Mouse (Mus musculus) myocyte (in vitro differentiated cells): ENCODE results near the gene 4921524J17Rik. TPM values are rescaled to one million over a fixed set of nuclear protein-coding genes. Genes with fewer than 3 reads are reported as not detected.

ENCODE experiments used
- H3K27me3 ChIP-seq: one replicate; pipeline ENCODE4 v1.6.1; 2011; ENCODE audit not compliant: control insufficient read depth, insufficient read depth, insufficient read length
- H3K36me3 ChIP-seq: one replicate; pipeline ENCODE4 v1.6.1; 2011; ENCODE audit not compliant: control insufficient read depth, insufficient read depth
- H3K4me2 ChIP-seq: one replicate; pipeline ENCODE4 v1.6.1; 2011; ENCODE audit warnings: low read depth, control low read depth
- H3K4me3 ChIP-seq: one replicate; pipeline ENCODE4 v1.5.1; 2011; ENCODE audit warnings: mild to moderate bottlenecking, control low read depth, moderate library complexity
- H3K79me2 ChIP-seq: one replicate; pipeline ENCODE4 v1.6.1; 2011; ENCODE audit not compliant: control insufficient read depth, insufficient read depth
- H3ac ChIP-seq: one replicate; pipeline ENCODE4 v1.6.1; 2011; ENCODE audit not compliant: control insufficient read depth, insufficient read length
- CEBPB ChIP-seq: IDR thresholded peaks from 2 replicates; pipeline ENCODE4 v1.6.1; 2011; ENCODE audit warnings: mild to moderate bottlenecking, moderate library complexity; ENCODE audit not compliant: poor library complexity, insufficient read depth, severe bottlenecking
- E2F4 ChIP-seq: IDR thresholded peaks from one replicate; pipeline ENCODE4 v1.6.1; 2011; ENCODE audit warnings: mild to moderate bottlenecking, control low read depth, moderate library complexity; ENCODE audit not compliant: insufficient read depth
- MAX ChIP-seq: IDR thresholded peaks from one replicate; pipeline ENCODE4 v1.6.1; 2011; ENCODE audit warnings: low read depth, mild to moderate bottlenecking, control low read depth
- MYOD1 ChIP-seq, 3 experiments: IDR thresholded peaks; one replicate each; pipeline ENCODE4 v1.6.1; 2011; ENCODE audit warnings: control low read depth in 2 of 3, low read depth in 2 of 3, mild to moderate bottlenecking in 2 of 3, moderate library complexity in 1 of 3; ENCODE audit not compliant: insufficient read length in 2 of 3, control insufficient read depth in 1 of 3
- MYOG ChIP-seq, 3 experiments: IDR thresholded peaks; one replicate each; pipeline ENCODE4 v1.6.1; 2011; ENCODE audit warnings: control low read depth in 2 of 3, low read depth in 2 of 3, mild to moderate bottlenecking in 2 of 3; ENCODE audit not compliant: insufficient read length in 2 of 3, control insufficient read depth in 1 of 3, insufficient read depth in 1 of 3
- POLR2A ChIP-seq: IDR thresholded peaks from one replicate; pipeline ENCODE4 v1.6.1; 2011; ENCODE audit warnings: low read depth, mild to moderate bottlenecking, control low read depth, moderate library complexity; ENCODE audit not compliant: insufficient read length
- POLR2AphosphoS2 ChIP-seq: IDR thresholded peaks from one replicate; pipeline ENCODE4 v1.6.1; 2011; ENCODE audit warnings: low read depth, control low read depth; ENCODE audit not compliant: insufficient read length
- REST ChIP-seq: IDR thresholded peaks from one replicate; pipeline ENCODE4 v1.6.1; 2011; ENCODE audit warnings: mild to moderate bottlenecking, control low read depth, moderate library complexity; ENCODE audit not compliant: insufficient read depth, insufficient read length
- SRF ChIP-seq: IDR thresholded peaks from one replicate; pipeline ENCODE4 v1.6.1; 2011; ENCODE audit warnings: low read depth; ENCODE audit not compliant: control insufficient read depth, insufficient read length
- TCF12 ChIP-seq: IDR thresholded peaks from one replicate; pipeline ENCODE4 v1.6.1; 2011; ENCODE audit warnings: mild to moderate bottlenecking, control low read depth; ENCODE audit not compliant: poor library complexity, insufficient read depth, severe bottlenecking
- TCF3 ChIP-seq: IDR thresholded peaks from one replicate; pipeline ENCODE4 v1.6.1; 2011; ENCODE audit warnings: low read depth, control low read depth; ENCODE audit not compliant: insufficient read length
- USF1 ChIP-seq: IDR thresholded peaks from one replicate; pipeline ENCODE4 v1.6.1; 2011; ENCODE audit warnings: low read depth, mild to moderate bottlenecking, control low read depth, moderate library complexity
- polyA plus RNA-seq: library from polyadenylated mRNA; unstranded; fragments of >200 nt; fragmentation: generic; extraction: Trizol; gene quantifications from one replicate; pipeline ENCODE4 v1.2.1, GENCODE M21; 2012; ENCODE audit warnings: missing spikeins

4921524J17Rik gene
- polyA plus RNA-seq, 1 experiment = 12.3 TPM

- Histone ChIP-seq H3K79me2 (no peaks in the 10 kb centered on the region), H3K27me3 (no peaks in the 10 kb centered on the region), H3ac (no peak overlapping the region), H3K4me3 (no peak overlapping the region), H3K36me3 (no peaks in the 10 kb centered on the region), H3K4me2 (peak overlapping the region; percentile 41)
- TF ChIP-seq POLR2AphosphoS2 (no peak), MAX (no peak), REST (no peak), E2F4 (no peak), SRF (no peak), TCF12 (no peak), MYOG (IDR thresholded peaks at IDR 0.05; ENCODE audit: control insufficient read depth in 1 of 3, insufficient read depth in 1 of 3, insufficient read length in 2 of 3, low read depth in 2 of 3) (no peak), POLR2A (no peak), CEBPB (no peak), MYOD1 (IDR thresholded peaks at IDR 0.05; ENCODE audit: control insufficient read depth in 1 of 3, insufficient read length in 2 of 3, low read depth in 2 of 3) (no peak), USF1 (no peak), TCF3 (no peak)
These were observed 58.3 kb downstream of the 4921524J17Rik start for GRCm38 (mm10) chr8:85374286-85374685.

- H3K4me2 ChIP-seq = peak overlapping the region; percentile 41
- no peak overlapping the region for H3ac ChIP-seq
- H3K79me2 ChIP-seq = no peaks in the 10 kb centered on the region
- no peak overlapping the region for H3K4me3 ChIP-seq
- no peak for TF ChIP-seq POLR2A
- TF ChIP-seq CEBPB = no peak
- peak in 1 of 3 experiments; percentile 16 for TF ChIP-seq MYOD1 (IDR thresholded peaks at IDR 0.05; ENCODE audit: control insufficient read depth in 1 of 3, insufficient read length in 2 of 3, low read depth in 2 of 3)
- TF ChIP-seq TCF12 = no peak
- H3K27me3 ChIP-seq = no peaks in the 10 kb centered on the region
- no peaks in the 10 kb centered on the region for H3K36me3 ChIP-seq
These were observed 59.1 kb downstream of the 4921524J17Rik start for GRCm38 (mm10) chr8:85373435-85374039.

- Histone ChIP-seq H3K36me3 (no peaks in the 10 kb centered on the region), H3K4me2 (no peak overlapping the region), H3ac (no peak overlapping the region), H3K4me3 (no peak overlapping the region), H3K27me3 (no peaks in the 10 kb centered on the region), H3K79me2 (no peaks in the 10 kb centered on the region)
- TF ChIP-seq CEBPB (no peak), MAX (no peak), MYOG (IDR thresholded peaks at IDR 0.05; ENCODE audit: control insufficient read depth in 1 of 3, insufficient read depth in 1 of 3, insufficient read length in 2 of 3, low read depth in 2 of 3) (no peak), POLR2AphosphoS2 (no peak)
These were observed 60.2 kb downstream of the 4921524J17Rik start for GRCm38 (mm10) chr8:85372465-85372839.

GRCm38 (mm10) chr8:85371736-85372464 lies 60.7 kb downstream of the 4921524J17Rik start:
- Histone ChIP-seq H3K4me2 (no peak overlapping the region), H3ac (no peak overlapping the region), H3K79me2 (no peaks in the 10 kb centered on the region), H3K36me3 (no peaks in the 10 kb centered on the region), H3K4me3 (no peak overlapping the region), H3K27me3 (no peaks in the 10 kb centered on the region)
- TF ChIP-seq E2F4 = no peak
- no peak for TF ChIP-seq CEBPB
- TF ChIP-seq MAX = no peak
- no peak for TF ChIP-seq TCF12
- TF ChIP-seq SRF = no peak

- H3K4me3 ChIP-seq = no peak overlapping the region
These were observed 67.5 kb downstream of the 4921524J17Rik start for GRCm38 (mm10) chr8:85365176-85365575.

More at GRCm38 (mm10) chr8:85365176-85365575, 67.5 kb downstream of the 4921524J17Rik start:
- H3ac ChIP-seq = no peak overlapping the region
- H3K79me2 ChIP-seq = no peaks in the 10 kb centered on the region
- no peak for TF ChIP-seq CEBPB
- no peak for TF ChIP-seq E2F4
- TF ChIP-seq REST = no peak
- TF ChIP-seq MYOD1 (IDR thresholded peaks at IDR 0.05; ENCODE audit: control insufficient read depth in 1 of 3, insufficient read length in 2 of 3, low read depth in 2 of 3) = no peak
- no peak for TF ChIP-seq USF1
- no peak for TF ChIP-seq TCF12
- TF ChIP-seq SRF = no peak
- no peak for TF ChIP-seq POLR2AphosphoS2
- no peak for TF ChIP-seq TCF3
- TF ChIP-seq MAX = no peak
- TF ChIP-seq POLR2A = no peak
- no peak for TF ChIP-seq MYOG (IDR thresholded peaks at IDR 0.05; ENCODE audit: control insufficient read depth in 1 of 3, insufficient read depth in 1 of 3, insufficient read length in 2 of 3, low read depth in 2 of 3)
- no peak overlapping the region for H3K4me2 ChIP-seq
- H3K27me3 ChIP-seq = no peaks in the 10 kb centered on the region
- H3K36me3 ChIP-seq = no peaks in the 10 kb centered on the region
